Mouse (Mus musculus): ENCODE data around the gene Tmem45b.
"Not testable (repeated sequence)": the region's sequence is repeated elsewhere in the genome, so short reads cannot be mapped to it uniquely, and the experiment has no call there.

The Tmem45b gene

DNA sequence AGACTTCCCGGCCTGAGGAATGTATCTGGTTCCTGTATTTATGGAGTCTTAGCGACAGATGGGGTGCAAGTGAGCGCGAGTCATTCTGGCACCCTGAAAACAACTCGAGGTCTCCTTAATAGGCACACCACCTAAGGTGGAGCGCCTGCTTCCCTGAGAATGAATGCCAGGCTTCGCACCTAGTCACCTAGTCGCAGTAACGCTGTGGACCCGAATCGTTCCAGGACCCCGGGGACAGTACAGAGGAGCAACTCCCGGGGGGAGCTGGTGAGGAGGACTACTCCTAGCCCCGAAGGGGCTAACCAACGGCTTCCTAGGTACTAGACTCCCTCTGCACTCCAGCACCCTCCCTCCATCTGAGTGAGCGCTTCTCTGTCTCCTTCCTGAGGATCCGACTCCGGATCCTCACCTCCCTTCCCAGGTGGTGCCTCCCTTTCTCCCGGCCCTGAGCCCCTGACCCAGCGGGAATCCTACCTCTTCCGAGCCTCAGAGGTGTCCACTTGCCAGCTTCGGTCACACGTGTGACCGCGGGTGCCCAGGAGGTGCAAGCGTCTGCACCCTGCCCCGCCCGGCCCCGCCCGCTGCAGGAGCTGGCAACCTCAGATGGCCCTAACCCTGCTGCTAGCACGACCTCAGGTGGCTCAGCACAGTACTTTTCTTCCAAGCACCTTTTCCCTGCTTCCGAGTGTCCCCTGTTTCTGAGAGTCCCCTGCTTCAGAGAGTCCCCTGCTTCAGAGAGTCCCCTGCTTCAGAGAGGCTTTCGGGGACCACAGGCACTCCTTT is at the start of gene Tmem45b:
Gene Tmem45b, minus strand, starts transcription at position 771 of the 783 bp plus-strand sequence.
- DNase-seq (ENCODE audit: low read depth, low spot score), result no peak

DNA sequence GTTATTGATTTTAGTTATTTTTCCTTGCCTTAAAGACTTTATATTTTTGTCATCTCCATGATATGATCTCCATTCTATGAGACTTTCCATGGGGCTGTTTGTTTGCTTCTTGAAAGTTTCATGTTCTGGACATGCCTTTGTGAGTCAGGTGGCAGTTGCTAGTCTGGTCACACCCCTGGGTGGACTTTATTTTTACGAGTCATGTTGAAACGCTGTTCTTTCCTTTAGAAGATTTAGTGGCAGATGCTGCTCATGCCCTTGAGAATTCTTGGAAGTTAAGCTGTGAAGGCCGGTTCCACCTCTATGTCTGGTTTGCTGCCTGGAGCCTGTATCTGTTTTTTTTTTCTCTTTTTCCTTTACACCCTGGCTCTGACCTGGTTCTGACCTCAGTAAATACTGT is 43.9 kb upstream of the Tmem45b start:
- DNase-seq (ENCODE audit: low read depth, low spot score), result no peak

DNA sequence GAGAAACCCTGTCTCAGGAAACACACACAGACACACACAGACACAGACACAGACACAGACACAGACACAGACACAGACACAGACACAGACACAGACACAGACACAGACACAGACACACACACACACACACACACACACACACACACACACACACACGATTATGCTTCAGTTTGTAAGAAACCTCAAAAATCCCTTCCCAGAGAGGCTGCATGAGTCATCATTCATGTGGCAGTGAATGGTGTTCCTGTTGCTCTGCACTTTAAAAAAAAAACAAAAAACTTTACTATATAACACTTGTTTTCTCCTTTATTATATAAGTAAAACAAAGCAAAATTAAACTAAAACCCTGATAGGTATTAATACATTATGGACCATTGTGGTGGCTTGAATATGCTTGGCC is 37.0 kb upstream of the Tmem45b start:
- DNase-seq (ENCODE audit: low read depth, low spot score), result not testable (repeated sequence)

DNA sequence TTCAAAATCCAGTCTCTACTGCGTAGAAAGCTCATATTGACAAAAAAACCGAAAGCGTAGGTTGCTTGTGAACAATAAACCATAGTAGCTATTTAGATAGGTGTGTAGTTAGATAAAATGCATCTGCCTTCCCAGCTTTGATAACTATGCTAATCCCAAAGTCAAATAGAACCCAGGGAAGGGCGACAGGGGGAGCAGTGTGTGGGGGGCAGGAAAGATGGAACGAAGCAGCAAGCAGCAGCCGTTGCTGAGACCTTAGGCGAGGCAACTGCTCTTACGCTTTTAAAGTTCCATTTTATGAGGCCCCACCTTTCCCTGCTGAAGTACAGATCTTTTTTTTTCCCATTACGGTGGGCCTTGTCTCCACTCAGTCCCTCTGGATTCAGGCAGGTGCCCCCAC is 1.1 kb downstream of the Tmem45b start:
- DNase-seq (ENCODE audit: low read depth, low spot score), result no peak

DNA sequence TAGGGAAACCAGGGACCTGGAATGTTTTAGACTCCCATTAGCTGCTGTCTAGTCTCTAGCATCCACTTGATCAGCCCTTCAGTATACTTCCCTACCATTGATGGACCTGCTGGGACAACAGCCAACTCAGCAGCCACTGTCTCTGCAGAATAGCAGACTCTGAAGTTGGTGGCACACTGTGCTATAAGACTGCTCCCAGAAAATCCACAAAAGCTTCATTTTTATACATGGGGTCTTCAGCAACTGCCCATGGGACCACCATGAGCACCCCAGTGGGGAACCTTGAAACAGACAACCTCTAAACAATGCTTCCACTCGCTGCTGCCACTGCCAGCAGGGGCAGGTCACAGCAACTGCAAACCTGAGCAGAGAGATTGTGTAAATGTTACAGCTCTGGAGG is 9.9 kb downstream of the Tmem45b start:
- DNase-seq (ENCODE audit: low read depth, low spot score), result no peak

DNA sequence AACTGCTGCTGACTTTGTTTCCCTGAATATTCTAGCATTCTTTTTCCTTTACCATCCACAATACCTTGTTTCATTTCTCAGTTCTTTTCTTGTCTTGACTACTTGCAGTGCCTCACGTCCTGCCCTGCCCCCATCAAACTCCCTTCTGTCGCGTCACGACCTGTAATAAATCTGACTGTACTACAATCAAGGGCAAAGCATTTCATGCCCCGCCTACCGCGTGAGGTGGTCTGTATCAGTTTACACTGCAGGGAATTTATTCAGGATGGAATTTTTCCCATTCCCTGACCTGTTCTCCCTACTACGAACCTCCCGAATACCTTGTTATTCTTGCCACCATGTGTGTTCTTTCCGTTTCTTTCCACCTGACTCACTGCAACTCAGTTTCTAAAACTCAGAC is 12.1 kb downstream of the Tmem45b start:
- no peak for DNase-seq (ENCODE audit: low read depth, low spot score)

DNA sequence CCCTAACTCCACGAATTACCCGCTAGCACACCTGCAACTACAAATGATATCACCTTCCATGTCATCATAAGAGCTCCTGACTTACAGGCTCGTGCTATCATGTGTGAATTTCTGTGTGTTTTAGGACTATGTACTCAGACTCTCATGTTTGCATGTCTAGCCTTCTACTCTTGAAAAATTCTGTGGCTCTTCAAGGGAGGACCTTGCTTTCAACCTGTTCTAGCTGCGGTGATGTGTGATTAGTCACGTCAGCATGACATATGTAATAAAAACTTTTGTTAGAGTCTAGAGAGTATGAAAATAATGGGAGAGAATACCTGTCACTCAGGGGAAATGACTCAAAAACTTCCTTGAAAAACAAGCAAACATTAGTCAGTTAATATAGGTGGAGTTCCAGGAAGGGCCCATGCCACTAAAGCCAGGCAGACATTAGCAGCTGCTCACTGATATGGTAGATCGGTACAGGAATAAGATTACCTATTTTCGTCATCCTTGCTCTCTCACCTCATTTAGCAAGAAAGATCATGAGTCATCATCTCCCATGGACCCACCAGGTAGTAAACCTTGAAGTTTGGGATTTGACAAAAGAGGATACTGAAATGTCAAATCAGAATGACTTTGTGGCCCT is 15.0 kb downstream of the Tmem45b start:
- DNase-seq (ENCODE audit: low read depth, low spot score), result no peak

DNA sequence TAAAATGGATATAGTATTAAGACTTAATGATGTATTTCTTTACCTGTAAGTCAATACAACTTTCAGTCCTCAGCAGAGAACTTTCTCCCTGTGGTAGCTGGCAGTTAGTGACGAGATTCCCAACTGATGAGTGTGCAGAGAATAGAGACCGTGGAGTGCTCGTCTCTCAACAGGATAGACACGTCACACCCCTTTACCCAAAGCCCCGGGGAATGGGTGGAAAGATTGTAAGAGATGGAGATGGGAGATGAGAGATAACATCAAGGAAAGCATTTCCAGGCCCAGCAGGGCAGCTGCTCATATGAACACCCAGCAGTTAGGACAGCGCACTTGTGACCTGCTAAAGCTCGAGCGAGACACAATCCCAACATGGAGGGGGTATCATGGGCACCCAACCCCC is 20.0 kb downstream of the Tmem45b start:
- DNase-seq (ENCODE audit: low read depth, low spot score), result no peak

DNA sequence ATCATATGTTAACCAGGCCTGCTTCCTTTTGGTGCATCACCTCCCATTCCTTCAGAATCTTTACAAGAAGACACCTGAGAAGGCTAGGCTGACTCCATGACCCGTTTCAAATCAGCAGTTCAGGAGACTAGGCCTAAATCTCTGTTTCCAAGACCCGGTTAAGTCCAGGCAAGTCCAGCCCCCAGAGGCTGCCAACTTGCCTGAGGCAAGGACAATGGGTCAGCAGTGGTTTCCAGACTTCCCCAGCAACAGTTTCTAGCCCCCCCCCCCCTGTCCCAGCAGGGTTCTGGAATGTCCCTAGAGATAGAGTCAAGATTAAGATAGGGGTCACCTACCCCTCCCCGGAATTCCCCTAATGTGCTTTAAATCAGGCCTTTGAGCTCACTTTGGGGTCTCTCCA is 22.8 kb downstream of the Tmem45b start:
- DNase-seq (ENCODE audit: low read depth, low spot score), result no peak

DNA sequence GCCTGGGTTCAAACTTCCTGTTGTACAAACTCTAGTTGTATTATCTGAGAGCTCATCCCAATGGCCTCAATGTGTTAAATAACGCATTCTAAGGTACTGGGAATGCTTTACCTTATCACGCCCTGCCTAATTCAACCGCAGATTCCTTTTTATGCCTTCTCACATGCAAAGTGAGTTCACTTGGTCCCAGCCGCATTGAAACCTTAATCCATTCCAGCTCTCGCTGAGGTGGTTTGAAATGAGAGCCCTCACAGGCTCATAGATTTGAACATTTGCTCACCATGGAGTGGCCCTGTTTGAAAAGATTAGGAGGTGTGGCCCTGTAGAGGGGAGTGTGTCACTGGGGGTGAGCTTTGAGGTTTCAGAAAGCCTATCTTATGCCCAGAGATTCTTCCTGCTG is 23.9 kb downstream of the Tmem45b start:
- no peak for DNase-seq (ENCODE audit: low read depth, low spot score)

DNA sequence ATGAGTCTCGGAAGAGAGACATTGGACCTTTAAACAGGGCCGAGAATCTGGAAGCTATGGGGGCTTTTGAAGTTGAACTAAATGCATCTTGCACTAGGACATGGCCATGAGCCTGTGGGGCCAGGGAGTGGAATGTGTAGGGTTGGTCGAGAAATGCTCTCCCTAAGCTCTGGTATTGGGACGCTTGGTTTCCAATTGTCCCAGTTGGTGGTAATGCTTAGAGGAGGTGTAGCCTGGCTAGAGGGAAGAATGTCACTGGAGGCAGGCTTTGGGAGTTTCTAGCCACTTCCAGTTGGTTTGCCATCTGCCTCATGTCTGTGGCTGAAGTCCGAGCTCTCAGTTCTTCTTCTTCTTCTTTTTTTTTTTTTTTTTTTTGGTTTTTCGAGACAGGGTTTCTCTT is 24.9 kb downstream of the Tmem45b start:
- DNase-seq (ENCODE audit: low read depth, low spot score), result no peak

DNA sequence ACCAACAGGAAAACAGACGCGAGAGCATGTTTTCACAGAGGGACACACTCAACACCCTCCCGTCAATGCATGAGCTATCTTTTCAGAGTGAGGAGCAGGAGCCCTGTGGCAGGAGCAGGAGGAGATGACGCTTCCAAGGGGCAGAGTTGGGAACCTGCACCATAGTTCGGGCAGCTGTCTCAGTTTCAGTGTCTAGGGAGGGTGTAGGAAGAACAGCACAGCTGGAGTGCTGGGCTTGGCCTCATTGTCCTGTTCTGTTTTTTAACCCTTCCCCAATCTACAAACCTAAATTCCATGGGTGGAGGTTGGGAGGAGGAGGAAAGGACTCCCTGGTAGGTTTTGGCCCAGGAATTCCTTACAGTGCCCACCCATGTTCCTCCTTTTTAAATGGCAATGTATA is 25.4 kb downstream of the Tmem45b start:
- no peak for DNase-seq (ENCODE audit: low read depth, low spot score)

DNA sequence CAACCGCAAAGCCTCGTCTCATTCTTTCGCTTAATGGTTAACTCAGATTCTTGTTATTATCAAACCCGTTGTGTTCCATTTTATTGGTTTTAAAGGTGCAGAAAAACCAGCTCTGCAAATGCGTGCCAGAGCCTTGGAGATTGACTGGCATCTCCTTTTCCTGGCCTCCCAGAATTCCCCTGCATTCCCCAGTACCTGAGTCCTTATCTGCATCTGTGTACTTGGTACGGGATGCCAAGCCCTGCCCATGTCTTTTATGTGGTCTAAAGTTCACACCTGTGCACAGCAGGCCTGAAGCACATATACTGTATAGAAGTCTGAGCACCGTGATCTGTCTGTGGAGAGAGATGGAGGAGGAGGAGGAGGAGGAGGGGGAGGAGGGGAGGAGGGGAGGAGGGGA is 26.4 kb downstream of the Tmem45b start:
- DNase-seq (ENCODE audit: low read depth, low spot score), result no peak

DNA sequence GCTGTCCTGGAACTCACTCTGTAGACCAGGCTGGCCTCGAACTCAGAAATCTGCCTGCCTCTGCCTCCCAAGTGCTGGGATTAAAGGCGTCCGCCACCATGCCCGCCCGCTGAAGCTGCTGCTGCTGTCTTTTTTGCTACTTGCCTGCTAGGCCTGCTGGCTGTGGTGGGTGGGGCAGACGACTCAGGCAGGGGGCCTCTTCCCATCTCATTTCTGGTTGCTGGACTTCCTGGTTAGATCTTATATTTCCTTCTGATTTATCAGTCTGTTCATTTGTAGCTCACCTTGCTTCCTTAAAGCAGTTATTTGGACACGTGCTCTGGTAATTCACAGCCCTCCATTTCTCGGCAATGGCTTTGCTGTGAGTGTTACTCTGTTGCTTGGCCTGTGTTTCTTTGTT is 28.8 kb downstream of the Tmem45b start:
- DNase-seq (ENCODE audit: low read depth, low spot score), result no peak

DNA sequence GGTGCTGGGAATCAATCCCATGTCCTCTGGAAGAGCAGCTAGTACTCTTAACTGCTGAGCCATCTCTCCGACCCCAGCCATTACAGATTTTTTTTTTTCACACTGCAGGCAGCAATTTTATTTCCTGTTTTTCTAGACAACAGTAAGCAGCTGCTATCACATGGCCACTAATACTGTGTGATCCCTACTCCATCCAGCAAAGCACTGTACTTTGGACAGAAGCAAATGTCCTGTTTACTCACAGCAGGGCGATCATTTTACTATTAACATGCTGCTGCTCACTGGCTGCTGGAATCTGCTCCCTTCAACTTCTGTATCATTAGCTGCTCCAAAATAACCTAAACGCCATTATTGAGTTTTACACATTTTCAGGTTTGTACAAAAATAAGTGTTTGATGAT is 30.8 kb downstream of the Tmem45b start:
- no peak for DNase-seq (ENCODE audit: low read depth, low spot score)

DNA sequence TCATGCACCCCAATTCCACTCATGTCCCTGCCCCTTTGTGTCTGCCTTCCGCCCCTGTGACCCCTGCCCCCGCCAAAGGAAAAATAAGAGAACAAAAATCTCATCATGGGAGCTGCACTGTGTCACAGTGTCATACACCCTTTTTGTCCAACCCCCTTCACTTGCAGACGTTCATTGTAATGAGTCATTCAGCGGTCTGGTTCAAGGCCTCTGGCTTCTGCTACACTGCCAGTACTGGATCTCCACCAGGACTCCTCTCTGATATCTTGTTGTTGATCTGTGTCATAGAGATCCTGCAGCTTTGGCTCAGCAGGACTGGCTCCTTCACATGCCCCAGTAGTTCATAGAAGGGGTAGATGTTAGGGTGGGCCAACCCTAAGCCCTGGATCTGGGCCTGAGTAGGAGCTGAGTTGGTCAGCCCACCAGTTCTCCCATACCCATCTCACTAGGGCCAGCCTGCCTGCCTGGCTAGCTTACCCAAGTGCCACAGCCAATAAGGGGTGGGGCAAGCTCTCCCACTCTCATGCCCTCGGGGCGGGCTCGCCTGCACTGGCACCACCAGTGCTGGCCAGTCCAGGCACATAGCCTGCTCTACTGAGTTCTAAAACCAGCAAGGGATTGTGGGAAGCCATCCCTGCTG is 31.8 kb downstream of the Tmem45b start:
- DNase-seq (ENCODE audit: low read depth, low spot score), result no peak

DNA sequence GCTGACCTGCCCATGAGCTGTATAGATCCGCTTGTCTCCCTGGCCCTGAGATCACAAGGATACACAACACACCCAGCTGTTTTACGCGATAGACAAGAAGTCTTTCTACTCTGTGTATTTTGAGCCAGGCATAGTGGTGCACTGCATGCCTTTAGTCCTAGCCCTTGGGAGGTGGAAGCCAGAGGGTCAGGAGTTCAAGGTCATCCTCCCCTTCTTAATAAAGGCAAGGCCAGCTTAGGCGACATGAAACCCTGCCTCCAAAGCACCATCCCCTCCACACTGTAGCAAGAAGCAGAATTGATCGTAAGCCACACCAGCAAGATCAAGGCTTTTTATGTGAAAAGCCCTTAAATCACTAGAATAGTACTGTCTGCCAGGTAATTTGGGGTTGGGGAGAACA is 32.5 kb downstream of the Tmem45b start:
- no peak for DNase-seq (ENCODE audit: low read depth, low spot score)

DNA sequence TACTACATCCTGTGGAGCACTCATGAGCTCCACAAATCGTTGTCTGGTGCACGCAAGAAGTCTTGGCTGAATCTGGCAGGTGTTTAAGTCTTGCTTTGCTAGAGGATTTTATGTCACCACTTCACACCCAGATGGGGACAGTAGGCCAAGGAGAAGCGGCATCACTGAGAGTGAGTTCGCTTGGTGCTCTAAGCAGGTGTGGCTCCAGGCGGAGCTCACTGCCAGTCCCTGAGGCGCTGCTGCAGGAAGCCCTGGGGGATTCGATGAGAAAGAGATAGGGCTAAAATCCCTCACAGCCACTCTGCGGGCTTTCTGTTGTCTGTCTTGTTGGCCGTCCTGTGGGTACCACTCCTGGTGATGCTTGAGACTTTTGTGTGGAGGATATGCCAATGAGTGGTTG is 34.3 kb downstream of the Tmem45b start:
- no peak for DNase-seq (ENCODE audit: low read depth, low spot score)

DNA sequence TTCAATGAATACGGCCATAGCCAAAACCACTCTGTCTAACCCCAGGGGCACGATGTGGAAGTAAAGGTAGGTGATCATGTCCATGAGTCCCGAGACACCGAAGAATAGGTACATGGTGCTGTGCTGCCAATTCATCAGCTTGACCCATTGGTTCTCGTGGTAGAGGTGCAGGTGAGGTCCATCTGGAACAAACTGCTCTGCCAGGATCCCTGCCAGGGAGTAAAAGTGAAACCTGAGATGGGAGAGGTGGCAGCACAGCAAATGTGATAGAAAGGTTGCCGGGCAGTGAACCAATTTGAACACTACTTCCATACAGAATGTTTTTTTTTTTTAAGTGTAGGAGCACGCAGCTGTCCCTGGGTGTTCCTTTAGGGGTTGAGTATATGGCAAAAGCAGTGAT is 35.3 kb downstream of the Tmem45b start:
- no peak for DNase-seq (ENCODE audit: low read depth, low spot score)

DNA sequence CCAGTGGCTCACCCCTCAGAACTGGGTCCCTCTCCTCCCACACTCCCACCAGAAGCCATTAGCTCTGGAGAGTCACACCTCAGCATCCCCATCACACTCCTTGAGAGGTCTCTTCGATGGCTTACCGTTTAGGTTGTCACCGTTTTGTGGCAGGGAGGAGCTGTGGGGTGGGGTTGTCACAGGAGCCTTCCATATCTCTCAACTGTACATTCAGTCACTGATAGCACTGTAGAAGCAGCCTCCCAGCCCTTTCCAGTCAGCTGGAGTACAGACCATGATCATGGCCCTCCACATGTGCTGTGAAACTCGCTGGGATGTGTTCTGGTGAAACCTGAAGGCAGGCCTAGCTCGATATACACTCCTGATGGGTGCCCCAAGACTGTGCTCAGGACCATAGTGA is 42.1 kb downstream of the Tmem45b start:
- DNase-seq (ENCODE audit: low read depth, low spot score), result no peak

DNA sequence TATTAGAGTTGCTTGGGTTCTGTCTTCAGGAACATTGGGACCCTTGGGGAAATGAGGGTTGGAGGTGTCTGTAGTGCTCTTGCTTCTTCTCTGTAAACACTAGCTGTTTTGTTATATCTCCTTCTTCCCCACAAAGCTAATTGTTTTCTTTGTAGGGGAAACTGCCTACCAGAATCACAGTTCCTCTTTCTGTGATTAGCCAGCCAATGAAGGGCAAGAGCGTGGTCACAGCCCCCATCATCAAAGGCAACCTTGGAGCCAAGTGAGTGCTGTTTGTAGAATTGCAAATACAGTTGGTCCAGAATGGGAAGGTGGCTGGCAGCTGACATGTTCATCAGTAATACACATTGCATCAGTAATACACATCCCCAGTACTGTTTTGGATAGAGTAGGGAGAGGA is 45.4 kb downstream of the Tmem45b start:
- DNase-seq (ENCODE audit: low read depth, low spot score), result no peak

DNA sequence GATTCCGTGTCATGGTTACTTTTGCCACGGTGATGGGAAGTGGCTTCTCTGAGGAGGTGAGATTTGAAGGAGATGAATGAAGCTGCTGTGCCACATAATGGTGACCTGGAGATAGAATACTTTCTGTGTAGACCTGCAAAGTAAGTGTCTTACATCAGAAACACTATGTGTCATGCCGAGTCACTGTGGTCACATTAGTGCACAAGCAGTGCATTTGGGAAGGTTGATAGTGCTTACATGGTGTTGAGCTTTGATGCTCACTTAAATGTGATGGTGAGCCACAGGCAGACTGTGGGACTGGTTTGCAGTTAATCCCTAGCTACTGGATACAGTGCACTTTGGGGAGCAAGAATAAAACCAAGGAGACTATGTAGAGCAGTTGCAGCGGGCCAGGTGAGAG is 52.1 kb downstream of the Tmem45b start:
- no peak for DNase-seq (ENCODE audit: low read depth, low spot score)

DNA sequence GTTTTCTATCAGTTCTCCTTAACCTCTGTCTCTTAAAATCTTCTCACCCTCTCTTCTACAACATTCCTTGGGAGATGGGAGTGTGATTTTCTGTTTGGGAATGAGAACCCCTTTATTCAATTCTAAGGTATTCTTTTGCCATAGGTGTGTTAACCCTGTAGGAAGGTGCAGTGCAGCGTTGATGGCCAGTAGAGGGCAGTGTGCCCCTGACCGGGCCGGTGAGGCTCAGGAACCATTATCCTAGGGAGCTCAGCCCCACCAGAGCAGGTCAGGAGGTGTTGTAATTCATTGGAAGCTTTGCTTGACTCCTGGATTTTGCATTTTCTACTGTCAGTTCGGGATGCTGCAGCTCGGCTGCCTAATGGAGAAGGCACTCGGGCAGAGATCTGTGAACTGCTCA is 59.0 kb downstream of the Tmem45b start:
- peak; percentile 52 for DNase-seq (ENCODE audit: low read depth, low spot score)
